Mouse (Mus musculus) forebrain, embryonic 12.5 days (tissue): Measurements from ENCODE around the gene 4931422A03Rik. TPM values are rescaled to one million over a fixed set of nuclear protein-coding genes. Genes with fewer than 3 reads are reported as not detected.

ENCODE experiments used
- ATAC-seq: fragments of 200-750 bp; cut with Nextera tagmentation; 2 replicates; pipeline ENCODE4 v1.8.0; 2017; ENCODE audit warnings: moderate TSS enrichment; ENCODE audit not compliant: low FRiP score
- H3K27ac ChIP-seq: fragments of 300-500 bp; sonication (generic); 2 replicates; pipeline ENCODE4 v1.5.1; 2016; ENCODE audit warnings: mild to moderate bottlenecking
- H3K27me3 ChIP-seq: fragments of 300-500 bp; sonication (generic); 2 replicates; pipeline ENCODE4 v1.6.1; 2016; ENCODE audit warnings: mild to moderate bottlenecking
- H3K36me3 ChIP-seq: fragments of 300-500 bp; sonication (generic); replicated peaks from 2 replicates; pipeline ENCODE4 v1.6.1; 2016; ENCODE audit warnings: mild to moderate bottlenecking
- H3K4me1 ChIP-seq: fragments of 300-500 bp; sonication (generic); 2 replicates; pipeline ENCODE4 v1.6.1; 2016
- H3K4me2 ChIP-seq: fragments of 300-500 bp; sonication (generic); 2 replicates; pipeline ENCODE4 v1.6.1; 2016; ENCODE audit warnings: mild to moderate bottlenecking, moderate library complexity
- H3K4me3 ChIP-seq: fragments of 300-500 bp; sonication (generic); replicated peaks from 2 replicates; pipeline ENCODE4 v1.5.1; 2016; ENCODE audit warnings: mild to moderate bottlenecking
- H3K9ac ChIP-seq: fragments of 300-500 bp; sonication (generic); 2 replicates; pipeline ENCODE4 v1.6.1; 2016; ENCODE audit warnings: mild to moderate bottlenecking
- H3K9me3 ChIP-seq: fragments of 300-500 bp; sonication (generic); 2 replicates; pipeline ENCODE4 v1.6.1; 2016
- WGBS: fragments of 180-500 bp; shearing (Covaris S2); methylation state at CpG from one replicate; pipeline ENCODE4 v1.1.7; 2016; 5-methylcytosine and 5-hydroxymethylcytosine counted together
- polyA plus RNA-seq: library from polyadenylated mRNA; unstranded; fragments of >200 nt; fragmentation: Nextera tagmentation; extraction: Ambion mirVana; gene quantifications from 2 replicates; pipeline ENCODE4 v1.2.1, GENCODE M21; 2016

Gene 4931422A03Rik
- polyA plus RNA-seq, 1 experiment from 2014 or later, result 2.7 TPM

GRCm38 (mm10) chr2:104042766-104043165 is 14.6 kb upstream of the 4931422A03Rik start:
- Histone ChIP-seq H3K36me3 (peaks cover 12% of the 10 kb centered on the region), H3K4me2 (no peak overlapping the region), H3K4me3 (no peak overlapping the region), H3K27ac (no peak overlapping the region), H3K4me1 (no peaks in the 10 kb centered on the region), H3K9ac (no peak overlapping the region), H3K27me3 (no peaks in the 10 kb centered on the region), H3K9me3 (no peaks in the 10 kb centered on the region)
- ATAC-seq, result no peak
- 96% methylated on average over 15 of the region's 15 CpGs for WGBS

- H3K27me3 ChIP-seq, result no peaks in the 10 kb centered on the region
- H3K4me2 ChIP-seq, result no peak overlapping the region
- peaks cover 21% of the 10 kb centered on the region for H3K36me3 ChIP-seq
- no peaks in the 10 kb centered on the region for H3K9me3 ChIP-seq
- H3K4me1 ChIP-seq, result no peaks in the 10 kb centered on the region
- H3K9ac ChIP-seq, result no peak overlapping the region
- no peak overlapping the region for H3K27ac ChIP-seq
- ATAC-seq, result no peak
- no peak overlapping the region for H3K4me3 ChIP-seq
- 84% methylated on average over 5 of the region's 5 CpGs for WGBS
These were observed 13.5 kb upstream of the 4931422A03Rik start for GRCm38 (mm10) chr2:104041632-104042031.

GRCm38 (mm10) chr2:104038236-104038635 is 10.1 kb upstream of the 4931422A03Rik start:
- Histone ChIP-seq H3K4me1 (no peaks in the 10 kb centered on the region), H3K27ac (no peak overlapping the region), H3K27me3 (no peaks in the 10 kb centered on the region), H3K4me2 (no peak overlapping the region), H3K4me3 (no peak overlapping the region), H3K36me3 (peaks cover 18% of the 10 kb centered on the region), H3K9ac (no peak overlapping the region), H3K9me3 (no peaks in the 10 kb centered on the region)
- ATAC-seq, result no peak
- WGBS, result 83% methylated on average over 2 of the region's 2 CpGs

GRCm38 (mm10) chr2:104036316-104036715 is 8.2 kb upstream of the 4931422A03Rik start:
- no peak for ATAC-seq
- Histone ChIP-seq H3K4me1 (no peaks in the 10 kb centered on the region), H3K4me3 (no peak overlapping the region), H3K27me3 (no peaks in the 10 kb centered on the region), H3K9me3 (no peaks in the 10 kb centered on the region), H3K4me2 (no peak overlapping the region), H3K36me3 (peaks cover 23% of the 10 kb centered on the region), H3K27ac (no peak overlapping the region), H3K9ac (no peak overlapping the region)
- WGBS, result 66% methylated on average over 3 of the region's 3 CpGs

GRCm38 (mm10) chr2:104035595-104035994 is 7.4 kb upstream of the 4931422A03Rik start:
- Histone ChIP-seq H3K36me3 (peaks cover 23% of the 10 kb centered on the region), H3K27me3 (no peaks in the 10 kb centered on the region), H3K9ac (no peak overlapping the region), H3K4me3 (no peak overlapping the region), H3K4me1 (no peaks in the 10 kb centered on the region), H3K9me3 (no peaks in the 10 kb centered on the region), H3K27ac (no peak overlapping the region), H3K4me2 (no peak overlapping the region)
- no peak for ATAC-seq
- 86% methylated on average over 6 of the region's 6 CpGs for WGBS

GRCm38 (mm10) chr2:104034832-104035472 is 6.8 kb upstream of the 4931422A03Rik start:
- Histone ChIP-seq H3K9me3 (no peaks in the 10 kb centered on the region), H3K27me3 (no peaks in the 10 kb centered on the region), H3K36me3 (peaks cover 23% of the 10 kb centered on the region), H3K4me1 (peaks cover under 1% of the 10 kb centered on the region; the same call in 1 of the 2 replicates), H3K4me3 (no peak overlapping the region), H3K27ac (no peak overlapping the region), H3K4me2 (no peak overlapping the region), H3K9ac (no peak overlapping the region)
- 34% methylated on average over 3 of the region's 3 CpGs for WGBS
- 0 out of 2 replicates have a peak, but pooled peaks have one; percentile 23 for ATAC-seq

- Histone ChIP-seq H3K9ac (no peak overlapping the region), H3K9me3 (no peaks in the 10 kb centered on the region), H3K27me3 (no peaks in the 10 kb centered on the region), H3K4me2 (no peak overlapping the region), H3K27ac (no peak overlapping the region), H3K4me1 (peaks cover 16% of the 10 kb centered on the region), H3K36me3 (peaks cover 15% of the 10 kb centered on the region), H3K4me3 (no peak overlapping the region)
- ATAC-seq, result no peak
- 88% methylated on average over 3 of the region's 3 CpGs for WGBS
These were observed 3.9 kb upstream of the 4931422A03Rik start for GRCm38 (mm10) chr2:104032056-104032455.

- no peak overlapping the region for H3K4me2 ChIP-seq
- H3K9ac ChIP-seq, result no peak overlapping the region
- no peak for ATAC-seq
- peaks cover 8% of the 10 kb centered on the region; the same call in 1 of the 2 replicates for H3K36me3 ChIP-seq
- no peak overlapping the region for H3K4me3 ChIP-seq
- H3K9me3 ChIP-seq, result no peaks in the 10 kb centered on the region
- H3K4me1 ChIP-seq, result peaks cover 16% of the 10 kb centered on the region
- 84% methylated on average over 3 of the region's 3 CpGs for WGBS
- H3K27ac ChIP-seq, result no peak overlapping the region
- H3K27me3 ChIP-seq, result no peaks in the 10 kb centered on the region
These were observed 2.2 kb upstream of the 4931422A03Rik start for GRCm38 (mm10) chr2:104030381-104030780.

GRCm38 (mm10) chr2:104029074-104029473 is 913 bp upstream of the 4931422A03Rik start:
- WGBS, result 84% methylated on average over 2 of the region's 2 CpGs
- Histone ChIP-seq H3K9ac (0 out of 2 replicates have a peak overlapping the region, but pooled peaks have one; percentile 95), H3K36me3 (peaks cover 5% of the 10 kb centered on the region; the same call in 1 of the 2 replicates), H3K27ac (no peak overlapping the region), H3K4me3 (peak overlapping the region; percentile 93; the same call in 1 of the 2 replicates), H3K4me1 (peaks cover 16% of the 10 kb centered on the region), H3K9me3 (no peaks in the 10 kb centered on the region), H3K4me2 (peak overlapping the region; percentile 83), H3K27me3 (no peaks in the 10 kb centered on the region)
- ATAC-seq, result no peak

GRCm38 (mm10) chr2:104027458-104028138 is 563 bp downstream of the 4931422A03Rik start, which contains the start of gene Fbxo3:
Gene Fbxo3, plus strand, starts transcription at chr2:104027721.
- H3K4me1 ChIP-seq, result peaks cover 16% of the 10 kb centered on the region
- H3K9me3 ChIP-seq, result no peaks in the 10 kb centered on the region
- peak within 1 kb of the TSS; percentile 83 for H3K4me2 ChIP-seq
- WGBS, result under 1% methylated on average over 44 of the region's 44 CpGs
- H3K27me3 ChIP-seq, result no peaks in the 10 kb centered on the region
- peak within 1 kb of the TSS; percentile 59; the same call in 1 of the 2 replicates for H3K27ac ChIP-seq
- ATAC-seq, result peak; percentile 96
- 0 out of 2 replicates have a peak, but pooled peaks cover 5% of the 10 kb centered on the region for H3K36me3 ChIP-seq
- H3K9ac ChIP-seq, result peak within 1 kb of the TSS; percentile 95
- peak within 1 kb of the TSS; percentile 93 for H3K4me3 ChIP-seq

GRCm38 (mm10) chr2:104024656-104025055 is 3.5 kb downstream of the 4931422A03Rik start:
- no peak for ATAC-seq
- Histone ChIP-seq H3K9ac (no peak overlapping the region), H3K9me3 (no peaks in the 10 kb centered on the region), H3K27ac (no peak overlapping the region), H3K27me3 (no peaks in the 10 kb centered on the region), H3K4me2 (no peak overlapping the region), H3K36me3 (no peaks in the 10 kb centered on the region), H3K4me1 (peaks cover 13% of the 10 kb centered on the region), H3K4me3 (no peak overlapping the region)
- 93% methylated on average over 4 of the region's 4 CpGs for WGBS

- no peaks in the 10 kb centered on the region for H3K4me1 ChIP-seq
- H3K9me3 ChIP-seq, result no peaks in the 10 kb centered on the region
- H3K27ac ChIP-seq, result no peak overlapping the region
- no peak overlapping the region for H3K4me2 ChIP-seq
- H3K36me3 ChIP-seq, result no peaks in the 10 kb centered on the region
- H3K27me3 ChIP-seq, result no peaks in the 10 kb centered on the region
- no peak for ATAC-seq
- H3K9ac ChIP-seq, result no peak overlapping the region
- WGBS, result 84% methylated on average over 7 of the region's 7 CpGs
- no peak overlapping the region for H3K4me3 ChIP-seq
These were observed 5.1 kb downstream of the 4931422A03Rik start for GRCm38 (mm10) chr2:104023096-104023495.
